Mouse (Mus musculus): ENCODE measurements at regions not wholly inside any gene's neighbourhood (a gene's known extent, or its start where the extent isn't known, plus 50 kb on each side); places are given as distances from the start of the nearest gene placed in this dataset.

GRCm38 (mm10) chr15:62222731-62223130, 1299.9 kb upstream of the A1bg start:
- TF ChIP-seq KAT2A (IDR thresholded peaks at IDR 0.05; ENCODE audit: insufficient replicate concordance, low read length) (no peak), TCF12 (IDR thresholded peaks at IDR 0.05; ENCODE audit: low read depth, low read length) (no peak), EP300 (IDR thresholded peaks at IDR 0.05; ENCODE audit: low read length) (no peak), MXI1 (IDR thresholded peaks at IDR 0.05; ENCODE audit: low read depth, low read length) (no peak), JUND (conservative IDR thresholded peaks at IDR 0.05; ENCODE audit: low read depth, low read length) (no peak), MEF2A (IDR thresholded peaks at IDR 0.05; ENCODE audit: borderline replicate concordance, low read depth, low read length) (no peak), CTCF (conservative IDR thresholded peaks at IDR 0.05 in 1 of 2, IDR thresholded peaks at IDR 0.05 in 1 of 2; ENCODE audit: low read depth in 2 of 2, low read length in 2 of 2) (no peak), ETS1 (conservative IDR thresholded peaks at IDR 0.05; ENCODE audit: low read depth, low read length) (no peak), POLR2A (IDR thresholded peaks at IDR 0.05; ENCODE audit: low read depth, low read length) (no peak), CHD1 (IDR thresholded peaks at IDR 0.05; ENCODE audit: low read depth, low read length) (no peak), ZNF384 (IDR thresholded peaks at IDR 0.05; ENCODE audit: low read depth, low read length) (no peak), MYC (IDR thresholded peaks at IDR 0.05; ENCODE audit: low read depth, low read length) (no peak)
